Mouse (Mus musculus) mature B cell (primary cell): Measurements from ENCODE around the gene Trim32.

Experiments used
- in situ Hi-C: fragments of 300-500 bp; cut with MboI; formaldehyde crosslinking; loops from 2 replicates; pipeline ENCODE4 v1.14.3; 2019

The Trim32 gene

GRCm38 (mm10) chr4:65604504-65605150 lies at the start of gene Trim32:
Trim32 (plus strand) TSS chr4:65604986.
- in situ Hi-C loops = no loop called here

- in situ Hi-C loops = no loop called here
These were observed 39.3 kb upstream of the Trim32 start for GRCm38 (mm10) chr4:65565493-65565892.

GRCm38 (mm10) chr4:65580254-65580653 lies 24.5 kb upstream of the Trim32 start:
- in situ Hi-C loops = no loop called here

GRCm38 (mm10) chr4:65586947-65587346 lies 17.8 kb upstream of the Trim32 start:
- in situ Hi-C loops = no loop called here

GRCm38 (mm10) chr4:65589780-65590179 lies 15.0 kb upstream of the Trim32 start:
- in situ Hi-C loops = no loop called here

- in situ Hi-C loops = no loop called here
These were observed 10.0 kb upstream of the Trim32 start for GRCm38 (mm10) chr4:65594601-65595369.

GRCm38 (mm10) chr4:65605151-65605702 lies 441 bp downstream of the Trim32 start:
- in situ Hi-C loops = no loop called here

GRCm38 (mm10) chr4:65607184-65607631 lies 2.4 kb downstream of the Trim32 start:
- in situ Hi-C loops = no loop called here

- in situ Hi-C loops = no loop called here
These were observed 3.3 kb downstream of the Trim32 start for GRCm38 (mm10) chr4:65608112-65608511.

- in situ Hi-C loops = no loop called here
These were observed 5.5 kb downstream of the Trim32 start for GRCm38 (mm10) chr4:65610329-65610728.

GRCm38 (mm10) chr4:65610896-65611295 lies 6.1 kb downstream of the Trim32 start:
- in situ Hi-C loops = no loop called here

GRCm38 (mm10) chr4:65613135-65613534 lies 8.3 kb downstream of the Trim32 start:
- in situ Hi-C loops = no loop called here

- in situ Hi-C loops = no loop called here
These were observed 15.3 kb downstream of the Trim32 start for GRCm38 (mm10) chr4:65620125-65620524.

- in situ Hi-C loops = no loop called here
These were observed 33.4 kb downstream of the Trim32 start for GRCm38 (mm10) chr4:65638231-65638630.

GRCm38 (mm10) chr4:65642611-65643010 lies 37.8 kb downstream of the Trim32 start:
- in situ Hi-C loops = no loop called here

- in situ Hi-C loops = no loop called here
These were observed 49.9 kb downstream of the Trim32 start for GRCm38 (mm10) chr4:65654723-65655122.

- in situ Hi-C loops = no loop called here
These were observed 58.4 kb downstream of the Trim32 start for GRCm38 (mm10) chr4:65663176-65663575.
